Mouse (Mus musculus) adrenal gland, adult (tissue): ENCODE measurements around the gene Olfr952.

ENCODE experiments used
- DNase-seq, 2 experiments: peaks; one replicate each; pipeline ENCODE4 v3.0.0; 2022 to 2023; ENCODE audit warnings: low spot score in 1 of 2; ENCODE audit not compliant: inconsistent age in 2 of 2

Gene Olfr952

GRCm38 (mm10) chr9:39427048-39427447 lies at the start of gene Olfr952:
Olfr952 (minus strand) TSS chr9:39427148.
- no peak for DNase-seq

GRCm38 (mm10) chr9:39471844-39472243 lies 44.9 kb upstream of the Olfr952 start, which contains the start of gene Olfr955:
Olfr955 (minus strand) TSS chr9:39471944.
- no peak for DNase-seq

GRCm38 (mm10) chr9:39456401-39456800 lies 29.5 kb upstream of the Olfr952 start, which contains the start of gene Olfr954:
Olfr954 (plus strand) TSS chr9:39456701.
- DNase-seq: no peak

GRCm38 (mm10) chr9:39387110-39387509 lies 39.8 kb downstream of the Olfr952 start, which contains the start of gene Olfr951:
Olfr951 (plus strand) TSS chr9:39387410.
- DNase-seq: no peak
